Mouse (Mus musculus): ENCODE results near the gene Bmp6.
A peak's percentile ranks its signal among the peaks of the same experiment; 100 is the strongest.

The Bmp6 gene

DNA sequence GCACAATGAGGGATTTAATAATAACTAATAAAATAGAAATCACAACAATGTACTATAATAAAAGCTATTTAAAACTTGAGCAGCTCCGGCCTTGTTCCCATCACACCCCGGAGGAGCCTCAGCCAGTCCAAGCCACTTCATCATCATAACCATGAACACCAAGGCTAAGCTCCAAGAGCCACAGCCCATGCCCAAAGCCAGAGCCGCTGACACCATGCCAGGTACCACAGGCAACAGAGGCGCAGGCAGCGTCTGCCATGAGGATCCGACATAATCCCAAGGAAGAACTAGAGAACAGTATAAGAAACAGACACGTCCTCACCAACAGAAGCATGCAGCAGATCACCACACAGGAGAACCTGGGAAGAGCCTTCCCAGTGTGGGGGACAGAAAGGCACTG, 169.0 kb downstream of the Bmp6 start:
- no peak for DNase-seq (ENCODE audit: low read depth, low spot score)

GRCm38 (mm10) chr13:38515431-38515830, 170.5 kb downstream of the Bmp6 start:
- DNase-seq (ENCODE audit: low read depth, low spot score) = no peak

GRCm38 (mm10) chr13:38515845-38516244, 170.9 kb downstream of the Bmp6 start:
- DNase-seq (ENCODE audit: low read depth, low spot score) = no peak

DNA sequence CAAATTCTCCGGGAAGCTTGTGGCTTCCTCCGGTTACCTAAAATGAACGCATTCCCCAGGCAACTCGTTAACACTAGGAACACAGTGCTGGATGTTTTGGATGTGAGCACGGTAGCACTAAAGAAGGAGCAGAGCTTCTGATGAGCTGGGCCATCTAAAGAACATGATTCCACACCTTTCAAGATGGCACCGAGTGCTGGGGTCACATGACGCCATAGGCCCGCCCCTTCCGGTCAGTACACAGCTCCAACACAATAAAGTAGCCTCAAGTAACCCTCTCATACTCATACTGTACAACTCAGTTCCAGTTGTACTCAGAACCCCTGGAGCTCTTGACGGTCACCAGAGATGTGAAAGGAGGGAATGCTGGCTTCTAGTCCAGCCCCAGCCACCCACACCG, 171.7 kb downstream of the Bmp6 start:
- no peak for DNase-seq (ENCODE audit: low read depth, low spot score)

DNA sequence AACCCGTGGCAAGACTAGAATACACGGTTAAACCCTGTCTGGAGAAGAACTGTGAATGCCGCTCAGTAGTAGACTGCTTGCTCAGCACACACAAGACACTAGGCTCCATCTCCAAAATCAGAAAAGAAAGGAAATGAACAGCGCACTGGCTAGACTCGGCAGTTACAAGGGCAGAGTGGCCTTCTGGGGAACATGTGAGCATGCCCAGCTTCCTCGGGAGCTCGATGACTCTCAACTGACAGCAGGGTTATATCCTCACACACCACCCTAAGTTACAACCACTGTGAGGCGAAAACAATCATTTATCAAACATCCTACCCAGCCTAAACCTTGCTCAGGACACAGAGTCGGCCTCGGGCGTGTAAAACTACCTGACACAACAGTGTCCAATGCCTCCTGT, 175.4 kb downstream of the Bmp6 start:
- no peak for DNase-seq (ENCODE audit: low read depth, low spot score)

GRCm38 (mm10) chr13:38522056-38522654, 177.2 kb downstream of the Bmp6 start:
- DNase-seq (ENCODE audit: low read depth, low spot score) = no peak

DNA sequence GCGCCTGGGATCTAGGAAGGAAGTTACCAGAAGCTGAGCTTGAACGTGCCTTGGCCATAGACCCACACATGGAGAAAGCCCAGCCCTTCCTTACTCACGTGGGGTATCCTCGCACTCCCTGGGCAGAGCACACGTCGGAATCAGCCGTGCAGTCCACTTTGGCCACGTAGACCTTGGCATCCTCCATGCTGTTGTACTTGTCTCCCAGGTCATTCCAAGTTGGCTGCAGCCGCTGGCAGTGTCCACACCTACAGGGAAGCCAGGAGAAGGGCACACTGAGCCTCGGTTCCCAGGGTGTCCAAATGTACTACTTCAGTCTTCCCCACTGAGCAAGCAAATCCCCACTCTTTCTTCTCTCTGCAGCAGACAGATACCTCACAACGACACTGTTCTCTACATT, 178.3 kb downstream of the Bmp6 start:
- DNase-seq (ENCODE audit: low read depth, low spot score) = no peak

DNA sequence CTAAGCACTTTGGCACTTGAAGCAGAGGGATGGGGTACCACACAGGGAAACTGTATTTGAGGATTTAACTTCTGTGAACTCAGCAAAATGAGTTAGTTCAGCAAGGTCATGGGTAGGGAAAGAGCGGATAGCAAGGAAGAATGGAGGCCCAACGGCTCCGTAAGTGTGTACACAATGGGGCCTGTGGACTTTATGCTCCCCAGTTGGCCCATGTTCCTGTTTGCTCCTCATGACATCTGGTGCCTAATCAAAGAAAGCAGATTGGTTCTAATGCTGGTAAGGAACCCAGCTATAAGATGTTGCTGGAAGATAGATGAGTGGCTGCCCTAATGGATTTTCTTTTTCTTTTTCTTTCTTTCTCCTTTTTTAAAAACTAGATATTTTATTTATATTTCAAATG, 180.4 kb downstream of the Bmp6 start:
- DNase-seq (ENCODE audit: low read depth, low spot score) = no peak

GRCm38 (mm10) chr13:38526116-38526515, 181.2 kb downstream of the Bmp6 start:
- no peak for DNase-seq (ENCODE audit: low read depth, low spot score)

DNA sequence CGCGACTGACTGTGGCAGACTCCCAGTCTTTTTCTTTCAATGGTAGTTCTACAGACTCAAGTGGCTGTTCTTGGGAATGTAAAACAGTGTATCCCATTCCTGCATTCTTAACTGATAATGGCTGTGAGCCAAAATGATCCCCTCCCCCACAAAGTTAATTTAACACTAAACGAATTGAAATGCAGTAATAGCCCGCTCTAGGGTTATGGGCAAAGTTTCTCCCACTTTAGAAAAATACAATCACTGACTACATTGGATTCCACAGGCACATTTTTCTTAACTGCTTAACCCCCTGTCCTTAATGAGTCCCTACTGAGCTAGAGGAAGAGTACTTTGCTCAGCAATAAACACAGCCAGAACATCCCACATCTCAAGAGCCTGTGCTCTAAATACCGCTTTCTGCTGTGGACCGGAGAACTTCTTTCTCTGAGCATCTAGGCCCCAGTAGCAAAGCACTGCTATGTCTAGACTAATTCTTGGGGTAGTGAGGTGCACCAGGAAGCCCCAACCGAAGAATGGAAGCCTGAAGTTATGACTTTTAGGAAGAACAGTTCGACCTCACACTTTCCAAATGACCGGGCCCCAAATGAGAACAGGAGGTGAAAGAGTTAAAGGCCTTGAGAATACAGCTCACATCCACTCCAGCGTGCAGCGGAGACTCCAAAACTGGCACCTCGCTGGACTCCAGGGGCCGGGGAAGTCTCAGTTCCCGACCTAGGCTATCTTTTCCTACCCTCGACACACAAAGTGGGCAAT, 182.3 kb downstream of the Bmp6 start:
- DNase-seq (ENCODE audit: low read depth, low spot score) = no peak

- DNase-seq (ENCODE audit: low read depth, low spot score) = peak; percentile 68
Measured at GRCm38 (mm10) chr13:38527797-38528650, 183.1 kb downstream of the Bmp6 start.

DNA sequence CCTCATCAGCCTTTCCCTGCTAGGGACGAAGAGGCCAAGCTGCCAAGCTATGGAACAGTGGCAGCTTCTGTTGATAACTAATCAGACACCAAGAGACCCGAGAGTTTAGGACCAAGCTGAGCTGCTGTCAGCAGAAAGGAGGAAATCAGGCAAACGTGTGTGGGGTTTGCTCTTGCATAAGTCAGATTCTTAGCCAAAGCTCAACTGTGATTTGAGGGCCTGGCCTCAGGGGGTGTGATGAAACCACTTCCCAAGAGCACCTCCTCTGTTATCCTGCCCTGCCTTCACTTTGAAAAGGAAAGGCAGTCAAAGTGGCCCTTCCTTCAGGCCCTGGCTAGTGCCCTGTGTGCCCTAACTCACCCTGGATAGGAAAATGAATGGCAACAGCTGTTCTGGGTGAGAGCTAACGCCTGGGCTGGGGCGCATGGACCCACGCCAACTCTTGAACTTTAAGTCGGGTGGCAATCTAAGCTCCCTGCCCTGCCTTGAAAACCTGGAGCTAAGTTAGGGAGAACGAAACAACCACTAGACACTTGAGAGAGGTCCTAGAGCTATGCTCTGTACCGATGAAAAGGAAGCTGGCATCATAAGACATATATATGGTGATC, 183.9 kb downstream of the Bmp6 start, which contains the start of gene Txndc5:
Gene Txndc5 (minus strand): TSS at position 138 of the 608 bp plus-strand sequence.
- DNase-seq (ENCODE audit: low read depth, low spot score) = no peak

DNA sequence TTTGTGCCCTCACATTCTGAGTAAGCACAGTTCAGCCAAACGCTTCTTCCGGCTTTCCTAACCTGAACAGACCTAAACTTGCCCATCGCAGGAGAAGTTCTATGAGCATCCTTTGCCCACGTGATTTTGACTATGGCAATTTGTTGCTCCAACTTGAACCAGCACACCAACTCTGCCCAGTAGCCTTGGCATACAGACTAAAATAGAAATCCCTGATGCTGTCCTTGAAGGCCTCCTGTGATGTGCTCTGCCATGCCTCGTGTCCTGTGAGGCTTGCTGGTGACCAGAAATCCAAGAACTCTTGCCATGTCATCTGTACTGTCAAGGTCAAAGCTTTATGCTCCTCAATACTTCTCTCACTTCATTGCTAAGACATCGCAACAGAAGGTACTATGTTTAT, 184.7 kb downstream of the Bmp6 start:
- DNase-seq (ENCODE audit: low read depth, low spot score) = no peak

DNA sequence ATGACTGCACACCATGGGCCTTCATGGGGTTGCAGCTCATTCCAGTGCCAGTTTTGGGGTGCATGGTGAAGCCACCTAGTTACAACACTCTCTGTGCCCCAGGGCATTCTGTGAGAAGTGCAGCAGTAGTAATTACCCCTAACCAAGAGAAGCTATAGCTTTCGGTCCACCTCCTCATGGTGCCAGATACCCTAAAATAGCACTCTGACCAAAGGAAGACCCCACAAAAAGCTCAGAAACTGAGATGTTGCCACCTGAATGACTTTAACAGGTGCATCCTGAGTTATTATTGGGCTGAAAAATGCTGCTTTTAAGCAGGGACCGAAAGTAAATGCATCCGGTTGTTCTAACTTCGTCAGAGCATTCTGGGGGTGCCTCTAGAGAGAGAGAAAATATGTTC, 186.6 kb downstream of the Bmp6 start:
- DNase-seq (ENCODE audit: low read depth, low spot score) = no peak

DNA sequence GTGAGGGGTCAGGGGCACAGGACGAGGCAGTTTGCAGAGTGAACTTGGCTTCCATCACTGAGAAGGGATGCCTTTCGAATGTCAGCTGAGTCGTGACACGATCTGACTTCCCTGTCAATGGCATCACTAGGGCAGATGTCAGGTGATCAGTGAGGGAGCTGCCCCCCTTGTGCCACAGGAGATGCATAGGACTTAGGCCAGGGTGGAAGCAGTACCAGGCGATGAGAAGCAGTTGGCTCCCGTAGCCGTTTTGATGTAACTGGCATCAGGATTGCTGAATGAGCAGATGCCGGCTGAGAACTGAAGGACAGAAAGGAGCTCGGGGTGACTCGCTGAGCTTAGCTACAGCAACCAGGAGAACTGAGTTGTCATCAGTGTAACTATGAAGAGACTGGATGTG, 188.6 kb downstream of the Bmp6 start:
- no peak for DNase-seq (ENCODE audit: low read depth, low spot score)

GRCm38 (mm10) chr13:38534016-38534415, 189.1 kb downstream of the Bmp6 start:
- DNase-seq (ENCODE audit: low read depth, low spot score) = no peak

- DNase-seq (ENCODE audit: low read depth, low spot score) = no peak
Measured at GRCm38 (mm10) chr13:38534731-38535130, 189.8 kb downstream of the Bmp6 start.

- no peak for DNase-seq (ENCODE audit: low read depth, low spot score)
Measured at GRCm38 (mm10) chr13:38537521-38537920, 192.6 kb downstream of the Bmp6 start.

GRCm38 (mm10) chr13:38539192-38539900, 194.4 kb downstream of the Bmp6 start:
- no peak for DNase-seq (ENCODE audit: low read depth, low spot score)

DNA sequence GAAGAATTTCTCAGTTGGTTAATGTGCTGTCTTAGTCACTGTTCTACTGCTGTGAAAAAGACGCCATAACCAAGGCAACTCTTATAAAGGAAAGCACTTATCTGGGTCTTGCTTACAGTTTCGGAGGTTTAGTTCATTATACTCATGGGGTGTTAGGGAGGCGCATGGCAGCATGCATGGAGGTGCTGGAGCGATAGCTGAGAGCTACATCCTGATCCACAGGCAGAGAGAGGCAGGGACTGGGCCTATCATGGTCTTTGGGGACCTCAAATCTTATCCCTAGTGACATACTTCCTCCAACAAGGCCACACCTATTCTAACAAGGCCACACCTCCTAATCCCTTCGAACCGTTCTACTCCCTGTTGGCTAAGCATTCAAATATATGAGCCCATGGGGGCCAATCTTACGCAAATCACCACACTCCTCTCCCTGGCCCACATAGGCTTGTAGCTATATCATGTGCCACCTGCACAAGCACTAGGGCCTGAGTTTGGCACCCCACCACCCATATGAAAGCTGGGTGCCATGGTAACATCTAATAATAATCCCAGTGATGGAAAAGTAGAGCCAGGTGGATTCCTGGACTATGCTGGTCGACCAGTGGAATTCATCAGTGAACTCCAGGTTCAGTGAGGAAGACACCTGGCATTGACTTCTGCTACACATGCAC, 198.7 kb downstream of the Bmp6 start:
- no peak for DNase-seq (ENCODE audit: low read depth, low spot score)

Measured in embryo, embryonic 11.5 days (tissue).